Mouse (Mus musculus): ENCODE measurements around the gene Aloxe3. TPM values are rescaled to one million over a fixed set of nuclear protein-coding genes. Genes with fewer than 3 reads are reported as not detected.

The Aloxe3 gene
- total and polyA plus RNA-seq, 3 experiments, result 0.13 to 0.23 TPM; not detected in 1

DNA sequence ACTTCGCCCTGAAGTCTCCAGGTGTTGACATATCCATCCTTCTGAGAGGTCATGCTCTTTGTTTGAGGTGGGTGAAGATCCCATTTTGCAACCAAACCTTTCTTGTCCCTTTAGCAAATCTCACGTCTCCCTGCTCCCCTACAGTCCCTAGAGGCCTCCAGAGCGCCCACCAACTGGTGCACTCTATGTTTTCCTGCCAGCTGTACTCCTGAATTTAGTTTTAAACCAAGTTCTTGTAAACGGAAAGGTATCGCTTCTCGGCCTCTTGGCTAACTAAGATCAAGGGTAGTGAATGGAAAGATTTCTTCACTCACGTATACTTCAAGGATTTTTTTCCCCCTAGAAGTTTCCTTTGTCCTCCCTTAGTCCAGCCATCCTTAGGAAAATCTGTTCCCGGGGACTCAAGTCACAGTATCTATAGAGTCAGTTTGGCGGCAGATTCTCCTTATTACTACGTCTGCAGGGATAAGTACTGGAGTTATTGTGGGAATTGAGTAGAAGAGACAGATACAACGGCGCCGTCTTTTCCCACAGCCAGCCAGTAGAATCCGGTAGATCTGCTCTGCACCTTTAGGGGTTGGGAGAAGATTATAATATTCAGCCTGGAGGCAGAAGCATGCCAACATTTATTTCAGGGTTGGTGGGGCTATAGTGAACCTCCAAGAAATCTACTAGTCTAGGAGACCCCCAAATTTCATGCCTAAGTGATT is 6.1 kb upstream of the Aloxe3 start:
- dilution Hi-C loops (cut with MboI; ENCODE audit: extremely low pct_ligation_motif_present, extremely low pct_unique_long_range_greater_than_20kb, low sequenced_read_pairs), result no loop called here
- peak overlapping the region in 2 of 3 experiments; percentile 22 to 62 for H3K4me3 ChIP-seq (replicated peaks in 1 of 3; ENCODE audit: low read depth in 2 of 3, low read length in 2 of 3, poor library complexity in 1 of 3)
- DNase-seq (ENCODE audit: extremely low read depth), result no peak

GRCm38 (mm10) chr11:69120221-69121000 is 5.3 kb upstream of the Aloxe3 start, which contains the start of gene Hes7:
Gene Hes7 (plus strand): TSS chr11:69120404.
- H3K4me2 ChIP-seq (ENCODE audit: insufficient read depth, low read depth, poor library complexity, severe bottlenecking), result peak within 1 kb of the TSS; percentile 88
- in situ Hi-C loops (cut with MboI; ENCODE audit: low pct_ligation_motif_present, low pct_unique_long_range_greater_than_20kb, low sequenced_read_pairs) (no loop called here), dilution Hi-C loops (cut with MboI; ENCODE audit: extremely low pct_ligation_motif_present, extremely low pct_unique_long_range_greater_than_20kb, low sequenced_read_pairs) (no loop called here)
- no peak within 1 kb of the TSS for H3K27ac ChIP-seq (ENCODE audit: insufficient read depth, low read depth)
- DNase-seq (ENCODE audit: extremely low read depth), result no peak
- H3K4me1 ChIP-seq (ENCODE audit: control insufficient read depth in 1 of 2, insufficient read depth in 2 of 2), result peaks cover 2 to 42% of the 10 kb centered on the region in 2 experiments; a peak in 2 of 4 replicates
- H3K27me3 ChIP-seq (replicated peaks), result peaks cover 62% of the 10 kb centered on the region
- no peaks in the 10 kb centered on the region for H3K9me3 ChIP-seq (replicated peaks; ENCODE audit: low read length)
- H3K79me2 ChIP-seq (replicated peaks; ENCODE audit: control insufficient read depth, extremely low read depth, insufficient read depth, poor library complexity, severe bottlenecking), result no peaks in the 10 kb centered on the region
- H3K4me3 ChIP-seq (replicated peaks in 1 of 3; ENCODE audit: low read depth in 2 of 3, low read length in 2 of 3, poor library complexity in 1 of 3), result peak within 1 kb of the TSS; percentile 22 to 76 (median 69)
- H3K9ac ChIP-seq (ENCODE audit: insufficient read depth, low read depth), result no peak within 1 kb of the TSS
- TF ChIP-seq POLR2A (IDR thresholded peaks at IDR 0.05; ENCODE audit: low read depth, low read length) (no peak), JUN (IDR thresholded peaks at IDR 0.05; ENCODE audit: insufficient read depth, low read depth, low read length) (no peak), EP300 (IDR thresholded peaks at IDR 0.05; ENCODE audit: low read length) (no peak), ELF1 (IDR thresholded peaks at IDR 0.05; ENCODE audit: low read depth, low read length) (no peak), ZMIZ1 (IDR thresholded peaks at IDR 0.05; ENCODE audit: low read depth, low read length) (no peak), USF1 (IDR thresholded peaks at IDR 0.05; ENCODE audit: low read depth, low read length) (no peak), PAX5 (IDR thresholded peaks at IDR 0.05; ENCODE audit: low read length) (no peak), SIN3A (IDR thresholded peaks at IDR 0.05; ENCODE audit: low read length) (no peak), MYC (IDR thresholded peaks at IDR 0.05; ENCODE audit: low read depth, low read length) (no peak), RCOR1 (conservative IDR thresholded peaks at IDR 0.05; ENCODE audit: low read depth, low read length) (no peak), HCFC1 (IDR thresholded peaks at IDR 0.05; ENCODE audit: low read depth, low read length) (no peak), CTCF (conservative IDR thresholded peaks at IDR 0.05 in 1 of 2, IDR thresholded peaks at IDR 0.05 in 1 of 2; ENCODE audit: low read depth in 2 of 2, low read length in 2 of 2) (no peak), TCF12 (IDR thresholded peaks at IDR 0.05; ENCODE audit: low read depth, low read length) (no peak), MAZ (IDR thresholded peaks at IDR 0.05; ENCODE audit: low read depth, low read length) (0 out of 2 replicates have a peak, but pooled peaks have one; percentile 30), TBP (conservative IDR thresholded peaks at IDR 0.05; ENCODE audit: low read depth, low read length) (no peak), NRF1 (IDR thresholded peaks at IDR 0.05; ENCODE audit: low read depth, low read length) (no peak), NELFE (IDR thresholded peaks at IDR 0.05; ENCODE audit: low read depth, low read length) (0 out of 2 replicates have a peak, but pooled peaks have one; percentile 26)
- H3K36me3 ChIP-seq (replicated peaks in 1 of 2; ENCODE audit: control insufficient read depth in 1 of 2, insufficient read depth in 1 of 2, low read length in 1 of 2), result no peaks in the 10 kb centered on the region

More for the DNA sequence above, 6.1 kb upstream of the Aloxe3 start:
- H3K27ac ChIP-seq (ENCODE audit: insufficient read depth, low read depth), result no peak overlapping the region
- H3K79me2 ChIP-seq (replicated peaks; ENCODE audit: control insufficient read depth, extremely low read depth, insufficient read depth, poor library complexity, severe bottlenecking), result no peaks in the 10 kb centered on the region
- H3K4me2 ChIP-seq (ENCODE audit: insufficient read depth, low read depth, poor library complexity, severe bottlenecking), result peak overlapping the region; percentile 88
- H3K9ac ChIP-seq (ENCODE audit: insufficient read depth, low read depth), result no peak overlapping the region
- no peaks in the 10 kb centered on the region for H3K9me3 ChIP-seq (replicated peaks; ENCODE audit: low read length)
- peaks cover 70% of the 10 kb centered on the region for H3K27me3 ChIP-seq (replicated peaks)
- in situ Hi-C loops (cut with MboI; ENCODE audit: low pct_ligation_motif_present, low pct_unique_long_range_greater_than_20kb, low sequenced_read_pairs), result loop anchor here (5.0 kb wide), 1 partner anchor 57 kb away; no protein-coding TSS in a partner anchor
- TF ChIP-seq TCF12 (IDR thresholded peaks at IDR 0.05; ENCODE audit: low read depth, low read length) (no peak), ELF1 (IDR thresholded peaks at IDR 0.05; ENCODE audit: low read depth, low read length) (no peak), IRF4 (IDR thresholded peaks at IDR 0.05; ENCODE audit: low read depth, low read length) (no peak), SIN3A (IDR thresholded peaks at IDR 0.05; ENCODE audit: low read length) (no peak), MAX (IDR thresholded peaks at IDR 0.05; ENCODE audit: low read length) (no peak), POLR2AphosphoS2 (IDR thresholded peaks at IDR 0.05; ENCODE audit: low read depth, low read length) (no peak)
- H3K4me1 ChIP-seq (ENCODE audit: control insufficient read depth in 1 of 2, insufficient read depth in 2 of 2), result peaks cover 2 to 43% of the 10 kb centered on the region in 2 experiments; a peak in 2 of 4 replicates
- no peaks in the 10 kb centered on the region for H3K36me3 ChIP-seq (replicated peaks in 1 of 2; ENCODE audit: control insufficient read depth in 1 of 2, insufficient read depth in 1 of 2, low read length in 1 of 2)

All from CH12.LX (cell line).